Mouse (Mus musculus) cortical plate, adult 2 months (tissue): ENCODE measurements around the gene Lekr1. TPM values are rescaled to one million over a fixed set of nuclear protein-coding genes. Genes with fewer than 3 reads are reported as not detected.

Source experiments
- H3K27ac ChIP-seq: fragments of 200-500 bp; 2 replicates; pipeline ENCODE4 v1.5.1; 2012; ENCODE audit warnings: low read length, control low read depth, inconsistent platforms; ENCODE audit not compliant: insufficient read depth
- H3K4me1 ChIP-seq: fragments of 200-500 bp; 2 replicates; pipeline ENCODE4 v1.6.1; 2011; ENCODE audit warnings: low read length; ENCODE audit not compliant: control insufficient read depth, insufficient read depth
- H3K4me3 ChIP-seq: fragments of 200-500 bp; 2 replicates; pipeline ENCODE4 v1.5.1; 2011; ENCODE audit warnings: mild to moderate bottlenecking, low read length, control low read depth; ENCODE audit not compliant: insufficient read depth
- CTCF ChIP-seq: fragments of 200-500 bp; IDR thresholded peaks from 2 replicates; pipeline ENCODE4 v1.5.1; 2011; ENCODE audit warnings: mild to moderate bottlenecking, control low read depth, low read length; ENCODE audit not compliant: insufficient read depth; ENCODE audit errors: extremely low read depth
- POLR2A ChIP-seq: fragments of 200-500 bp; IDR thresholded peaks from 2 replicates; pipeline ENCODE4 v1.6.1; 2011; ENCODE audit warnings: mild to moderate bottlenecking, low read length, control low read depth; ENCODE audit not compliant: insufficient read depth; ENCODE audit errors: extremely low read depth
- polyA plus RNA-seq: library from polyadenylated mRNA; depleted of rRNA; stranded (reverse); fragments of >200 nt; gene quantifications from 2 replicates; pipeline ENCODE4 v1.2.3, GENCODE M21; 2012

The Lekr1 gene
- polyA plus RNA-seq, 1 experiment = 6.6 TPM

GRCm38 (mm10) chr3:65819841-65820240 is 153.8 kb downstream of the Lekr1 start:
- Histone ChIP-seq H3K27ac (no peak overlapping the region), H3K4me1 (no peaks in the 10 kb centered on the region), H3K4me3 (no peak overlapping the region)
- TF ChIP-seq POLR2A (no peak), CTCF (no peak)

GRCm38 (mm10) chr3:65824886-65825285 is 158.9 kb downstream of the Lekr1 start:
- Histone ChIP-seq H3K4me1 (no peaks in the 10 kb centered on the region), H3K4me3 (no peak overlapping the region), H3K27ac (no peak overlapping the region)
- no peak for TF ChIP-seq CTCF
- TF ChIP-seq POLR2A = no peak

- Histone ChIP-seq H3K4me1 (no peaks in the 10 kb centered on the region), H3K4me3 (no peak overlapping the region), H3K27ac (no peak overlapping the region)
- TF ChIP-seq CTCF = no peak
- TF ChIP-seq POLR2A = no peak
These were observed 160.7 kb downstream of the Lekr1 start for GRCm38 (mm10) chr3:65826716-65827115.

- TF ChIP-seq POLR2A = no peak
- no peak for TF ChIP-seq CTCF
- H3K27ac ChIP-seq = no peak overlapping the region
- H3K4me3 ChIP-seq = no peak overlapping the region
- no peaks in the 10 kb centered on the region for H3K4me1 ChIP-seq
These were observed 161.4 kb downstream of the Lekr1 start for GRCm38 (mm10) chr3:65827400-65827799.

- TF ChIP-seq CTCF (no peak), POLR2A (no peak)
- Histone ChIP-seq H3K27ac (no peak overlapping the region), H3K4me1 (no peaks in the 10 kb centered on the region), H3K4me3 (no peak overlapping the region)
These were observed 162.0 kb downstream of the Lekr1 start for GRCm38 (mm10) chr3:65828020-65828419.

- no peaks in the 10 kb centered on the region for H3K4me1 ChIP-seq
- no peak for TF ChIP-seq POLR2A
- no peak for TF ChIP-seq CTCF
These were observed 163.2 kb downstream of the Lekr1 start for GRCm38 (mm10) chr3:65829230-65829629.

GRCm38 (mm10) chr3:65829943-65830483 is 164.0 kb downstream of the Lekr1 start:
- H3K27ac ChIP-seq = no peak overlapping the region
- no peak for TF ChIP-seq CTCF
- no peak for TF ChIP-seq POLR2A
- H3K4me3 ChIP-seq = no peak overlapping the region
- H3K4me1 ChIP-seq = no peaks in the 10 kb centered on the region

More at GRCm38 (mm10) chr3:65829230-65829629, 163.2 kb downstream of the Lekr1 start:
- Histone ChIP-seq H3K27ac (no peak overlapping the region), H3K4me3 (no peak overlapping the region)

GRCm38 (mm10) chr3:65830801-65831200 is 164.8 kb downstream of the Lekr1 start:
- TF ChIP-seq CTCF = no peak
- TF ChIP-seq POLR2A = no peak
- Histone ChIP-seq H3K4me3 (no peak overlapping the region), H3K4me1 (no peaks in the 10 kb centered on the region)

GRCm38 (mm10) chr3:65832398-65832797 is 166.4 kb downstream of the Lekr1 start:
- Histone ChIP-seq H3K4me3 (no peak overlapping the region), H3K4me1 (no peaks in the 10 kb centered on the region), H3K27ac (no peak overlapping the region)
- TF ChIP-seq CTCF (no peak), POLR2A (no peak)

More at GRCm38 (mm10) chr3:65830801-65831200, 164.8 kb downstream of the Lekr1 start:
- no peak overlapping the region for H3K27ac ChIP-seq

- no peak for TF ChIP-seq CTCF
- no peak for TF ChIP-seq POLR2A
- H3K4me1 ChIP-seq = no peaks in the 10 kb centered on the region
- no peak overlapping the region for H3K27ac ChIP-seq
- H3K4me3 ChIP-seq = no peak overlapping the region
These were observed 170.4 kb downstream of the Lekr1 start for GRCm38 (mm10) chr3:65836435-65836834.

- Histone ChIP-seq H3K4me3 (no peak overlapping the region), H3K4me1 (no peaks in the 10 kb centered on the region), H3K27ac (no peak overlapping the region)
- TF ChIP-seq POLR2A (no peak), CTCF (no peak)
These were observed 173.6 kb downstream of the Lekr1 start for GRCm38 (mm10) chr3:65839664-65840063.
